Mouse (Mus musculus) telencephalon, adult 2 months (tissue): Measurements from ENCODE around the gene Pcnx2.

Experiments used
- DNase-seq: peaks from one replicate; pipeline ENCODE4 v3.0.0-alpha.2; 2011; ENCODE audit warnings: low read depth, low spot score

Pcnx2 gene

DNA sequence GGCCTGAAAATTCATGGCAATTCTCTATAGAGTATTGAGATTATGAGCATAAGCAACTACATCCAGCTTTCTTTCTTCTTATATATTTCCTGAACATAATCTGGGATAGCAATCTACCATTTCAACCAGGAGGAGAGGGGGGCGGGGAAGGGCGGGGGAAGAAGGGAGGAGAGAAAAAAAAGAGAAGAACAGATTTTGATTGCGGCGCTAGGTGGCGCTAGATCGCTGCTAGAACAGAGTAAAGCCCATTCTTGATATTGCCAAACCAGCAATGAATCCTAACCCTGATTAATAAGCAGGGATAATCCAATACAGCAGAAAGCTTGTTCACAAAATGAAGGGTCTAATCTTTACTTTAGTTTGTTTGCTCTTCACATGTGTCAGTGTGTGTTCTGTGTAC lies 782 bp upstream of the Pcnx2 start:
- peak; percentile 77 for DNase-seq

DNA sequence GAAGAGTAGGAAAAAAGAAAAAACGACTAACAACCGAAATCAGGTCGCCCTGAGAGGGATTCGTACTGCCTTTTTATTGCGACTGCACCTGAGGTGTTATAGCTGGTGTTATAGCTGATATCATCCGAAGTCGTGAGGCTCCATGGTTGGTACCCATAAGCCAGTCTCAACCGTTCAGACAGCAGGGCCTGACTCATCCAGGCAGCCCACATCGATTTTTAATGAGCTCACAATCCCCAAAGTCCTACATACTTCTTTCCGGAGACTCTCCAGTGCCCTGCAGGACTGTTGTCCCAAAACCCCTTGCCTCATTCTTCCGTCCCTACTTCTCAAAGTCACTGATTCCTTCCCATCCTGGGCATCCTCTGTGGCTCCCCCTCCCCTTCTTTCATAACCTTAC lies 729 bp downstream of the Pcnx2 start:
- no peak for DNase-seq

DNA sequence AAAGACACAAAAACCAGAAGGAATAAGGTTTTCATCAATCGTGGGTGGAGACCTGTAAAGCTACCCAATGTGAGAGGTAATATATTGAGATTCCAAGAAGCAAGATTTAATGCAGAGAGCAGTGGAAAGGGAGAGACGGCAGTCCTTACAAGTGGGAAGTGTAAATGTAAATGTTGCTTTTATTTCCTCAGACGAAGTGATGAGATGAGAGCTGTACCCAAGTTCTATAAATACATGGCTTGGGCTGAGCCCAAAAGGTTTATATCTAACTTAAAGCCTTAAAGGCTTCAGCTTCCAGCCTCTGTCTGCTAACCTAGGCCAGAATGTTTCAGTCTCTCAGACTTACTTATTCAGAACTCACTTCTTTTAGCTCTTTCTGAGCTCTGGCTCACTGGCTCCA lies 8.2 kb downstream of the Pcnx2 start:
- DNase-seq, result peak; percentile 79

DNA sequence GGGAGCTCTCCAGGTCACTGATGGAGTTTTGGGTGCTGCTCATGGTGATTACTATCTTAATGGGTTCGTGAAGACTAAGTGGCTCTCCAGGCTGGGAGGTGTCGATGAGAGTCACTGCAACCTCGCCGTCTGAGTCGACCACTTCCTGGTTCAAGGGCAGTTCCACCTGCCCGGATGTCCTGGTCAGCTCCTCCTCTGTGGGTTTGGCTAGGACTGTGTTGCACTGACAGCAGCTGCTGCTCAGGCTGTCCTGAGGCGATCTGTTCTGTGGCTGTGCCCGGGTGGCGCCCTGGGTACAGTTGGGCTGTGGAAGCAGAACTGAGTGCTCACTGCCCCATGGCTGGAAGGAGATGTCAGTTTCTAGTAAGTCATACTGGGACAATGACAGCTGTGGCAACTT lies 10.6 kb downstream of the Pcnx2 start:
- no peak for DNase-seq

DNA sequence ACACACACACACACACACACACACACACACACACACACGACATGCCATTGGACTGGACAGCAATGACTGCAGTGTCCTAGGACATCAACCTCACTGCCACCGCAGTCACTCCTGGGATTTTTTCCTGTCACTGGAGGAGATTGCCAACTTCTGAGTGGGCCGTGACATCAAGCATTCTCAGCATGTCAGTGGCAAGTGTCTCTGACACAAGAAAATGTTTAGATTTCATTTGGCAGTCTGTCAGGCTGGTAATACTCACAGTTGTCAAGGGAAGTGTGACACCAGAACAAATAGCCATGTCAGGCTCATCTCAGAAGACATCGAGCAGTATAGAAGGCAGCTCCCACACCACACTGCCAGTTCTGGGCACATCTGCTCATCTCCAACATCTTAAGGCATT lies 17.7 kb downstream of the Pcnx2 start:
- DNase-seq, result no peak

DNA sequence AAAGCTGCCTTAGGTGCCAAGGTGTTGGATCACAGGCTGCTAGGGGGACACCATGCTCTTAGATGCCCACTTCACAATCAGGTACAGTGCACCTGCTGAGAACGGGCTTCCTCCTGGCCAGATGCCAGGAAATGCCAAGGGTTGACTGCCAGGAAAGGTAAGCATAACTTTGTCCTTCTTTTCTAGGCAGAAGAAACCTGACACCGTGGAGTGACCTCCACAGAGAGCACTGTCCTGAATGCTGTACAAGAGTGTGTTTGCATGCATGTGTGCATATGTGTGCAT lies 24.9 kb downstream of the Pcnx2 start:
- DNase-seq, result no peak

DNA sequence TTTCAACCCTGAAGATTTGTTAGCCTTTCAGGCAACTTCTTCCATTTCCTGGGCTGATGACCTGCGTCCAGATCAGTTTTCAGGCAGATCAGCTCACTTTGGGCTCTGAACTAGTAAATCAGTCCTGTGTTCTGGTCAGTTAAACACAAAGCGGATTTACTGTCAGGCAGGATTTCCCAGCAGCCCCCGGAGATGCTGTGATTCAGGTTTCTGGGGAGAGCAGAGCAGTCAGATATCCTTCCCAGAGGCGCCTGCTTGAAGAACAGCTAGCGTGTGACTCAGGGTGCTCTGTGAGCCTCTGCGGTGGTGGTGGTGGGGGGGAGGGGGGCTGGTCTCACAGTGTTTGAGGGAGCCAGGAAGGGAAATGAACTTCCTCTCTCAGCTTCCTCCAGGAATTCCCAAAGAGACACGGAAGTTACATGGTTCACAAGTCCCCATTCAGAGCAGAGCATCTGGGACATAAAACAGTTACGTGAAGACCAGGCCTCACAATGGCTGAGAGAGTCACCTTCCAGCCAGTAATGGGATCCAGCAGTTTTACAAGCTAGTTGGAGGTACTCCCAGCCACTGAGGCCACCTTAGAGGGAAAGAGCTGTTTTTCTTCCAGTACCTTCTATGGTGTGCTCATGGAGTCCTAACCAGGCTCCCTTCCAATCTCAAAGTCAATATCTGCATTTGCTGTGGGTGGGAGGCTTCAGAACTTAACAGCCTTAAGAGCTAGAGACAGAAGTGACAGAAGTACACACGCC lies 25.4 kb downstream of the Pcnx2 start:
- peak; percentile 56 for DNase-seq

DNA sequence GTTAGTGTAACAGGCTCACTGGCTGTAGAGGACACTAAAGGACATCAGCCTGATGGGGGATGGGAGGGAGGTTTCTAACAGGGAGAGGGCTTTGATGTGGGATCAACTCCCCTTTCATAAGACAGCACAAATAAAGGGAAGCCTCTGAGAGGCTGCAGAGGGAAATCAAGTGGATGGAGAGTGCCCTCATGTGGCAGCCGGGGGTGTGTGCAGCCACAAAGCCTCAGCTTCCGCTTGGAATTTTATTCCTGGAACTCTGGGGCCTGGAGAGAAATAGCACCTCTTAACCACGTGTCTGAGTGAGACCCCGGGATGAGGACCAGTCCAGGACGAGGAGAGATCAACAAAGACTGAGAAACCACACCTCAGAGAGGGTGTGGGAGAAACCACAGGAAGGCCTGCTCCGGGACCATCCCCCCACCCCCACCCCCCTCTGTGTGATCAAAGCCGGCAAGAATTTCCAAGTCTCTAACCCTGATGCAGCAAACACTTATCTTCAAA lies 27.2 kb downstream of the Pcnx2 start:
- DNase-seq, result no peak

DNA sequence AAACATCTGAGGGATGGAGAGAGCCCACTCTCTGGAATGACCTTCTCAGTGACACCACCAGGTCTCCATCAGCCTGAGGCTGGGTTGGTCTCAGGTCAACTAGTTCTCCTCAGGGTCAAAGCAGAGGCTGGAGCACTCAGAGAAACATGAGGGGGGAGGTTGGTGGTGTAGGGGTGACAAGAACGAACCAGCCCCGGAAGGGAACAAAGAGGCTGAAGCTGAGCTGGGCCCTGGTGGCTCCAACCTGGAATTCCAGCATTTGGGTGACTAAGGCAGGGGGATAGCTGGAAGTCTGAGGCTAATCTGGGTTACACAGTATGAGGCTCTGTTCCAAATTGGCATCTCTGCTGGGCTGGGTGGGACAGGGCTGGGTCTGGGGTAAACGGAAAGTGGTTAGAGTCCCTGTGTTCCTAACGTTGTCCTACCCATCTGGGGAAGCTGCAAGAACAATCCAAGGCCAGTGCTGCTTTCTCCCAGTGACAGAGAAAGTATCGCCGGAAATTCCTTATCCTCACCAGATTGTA lies 27.9 kb downstream of the Pcnx2 start:
- DNase-seq, result no peak

DNA sequence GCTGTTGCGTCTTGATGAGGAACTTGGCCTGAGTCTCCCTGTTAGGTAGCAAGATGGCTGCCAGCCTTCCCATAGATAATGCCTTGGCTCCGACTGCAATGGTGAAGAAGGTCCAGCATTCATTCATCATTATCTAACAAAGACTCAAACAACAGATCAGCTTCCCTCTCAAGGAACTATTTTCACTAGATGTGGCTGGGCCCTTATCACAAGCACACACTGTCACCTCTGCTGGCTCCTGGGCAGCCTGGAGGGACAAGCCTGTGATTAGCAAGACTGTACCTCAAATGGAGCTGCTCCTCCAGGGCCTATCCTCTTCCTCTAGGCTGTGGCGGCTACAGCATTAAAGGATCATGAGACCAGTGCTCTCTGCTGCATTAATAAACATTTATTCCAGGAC lies 28.4 kb downstream of the Pcnx2 start:
- DNase-seq, result no peak

DNA sequence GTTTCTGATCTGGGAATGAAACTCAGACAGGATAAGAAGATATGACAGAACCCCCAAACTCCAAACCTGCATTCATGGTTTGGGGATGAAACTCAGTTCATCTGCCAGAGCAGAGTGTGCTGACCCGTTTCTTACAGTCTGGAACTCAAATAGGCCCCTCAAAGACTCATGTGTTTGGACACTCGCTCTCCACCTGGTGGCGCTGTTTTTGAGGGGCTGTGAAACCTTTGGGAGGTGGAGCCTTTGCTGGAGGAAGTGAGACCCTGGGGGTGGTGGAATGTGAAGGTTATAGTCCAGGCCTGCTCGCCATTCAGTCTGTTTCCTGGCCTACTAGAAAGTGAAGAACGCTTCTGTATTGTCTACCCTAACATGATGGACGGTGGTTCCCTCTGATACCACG lies 29.6 kb downstream of the Pcnx2 start:
- DNase-seq, result no peak

DNA sequence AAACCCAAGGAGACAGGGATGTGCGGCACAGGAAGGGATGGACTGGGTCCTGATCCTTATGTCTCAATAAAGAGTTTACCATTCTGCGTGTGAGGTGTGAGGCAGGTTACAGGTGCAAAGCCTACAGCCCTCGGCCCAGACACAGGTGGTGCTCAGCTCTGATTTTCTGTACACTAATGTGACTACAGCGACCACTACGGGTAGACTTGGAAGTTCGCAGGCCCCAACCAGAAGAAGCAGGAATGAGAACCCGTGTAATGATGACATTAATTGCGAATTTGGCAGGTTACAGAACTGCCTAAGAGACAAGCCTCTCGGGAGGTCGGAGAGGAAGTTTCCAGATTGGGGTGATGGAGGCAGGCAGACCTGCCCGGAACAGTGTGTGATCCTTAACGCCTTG lies 32.0 kb downstream of the Pcnx2 start:
- DNase-seq, result no peak

DNA sequence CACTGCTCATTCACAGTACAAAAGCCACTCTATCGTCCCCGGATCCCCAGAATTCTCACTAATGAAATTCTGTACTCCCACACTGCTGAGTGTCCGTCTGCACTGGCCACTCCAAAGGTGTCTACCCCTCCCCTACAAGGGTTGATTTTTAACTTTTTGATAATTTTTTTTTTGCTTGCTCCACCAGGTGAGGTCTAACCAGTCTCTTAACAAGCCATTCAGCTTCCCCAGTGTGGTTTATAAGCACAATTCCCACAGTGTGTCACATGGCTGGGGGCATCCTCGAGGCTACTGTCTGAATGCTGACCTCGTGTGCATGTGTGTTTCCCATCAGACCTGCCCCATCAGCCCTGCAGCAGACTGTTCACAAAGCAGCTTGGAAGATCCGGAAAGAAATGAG lies 40.9 kb downstream of the Pcnx2 start:
- no peak for DNase-seq

DNA sequence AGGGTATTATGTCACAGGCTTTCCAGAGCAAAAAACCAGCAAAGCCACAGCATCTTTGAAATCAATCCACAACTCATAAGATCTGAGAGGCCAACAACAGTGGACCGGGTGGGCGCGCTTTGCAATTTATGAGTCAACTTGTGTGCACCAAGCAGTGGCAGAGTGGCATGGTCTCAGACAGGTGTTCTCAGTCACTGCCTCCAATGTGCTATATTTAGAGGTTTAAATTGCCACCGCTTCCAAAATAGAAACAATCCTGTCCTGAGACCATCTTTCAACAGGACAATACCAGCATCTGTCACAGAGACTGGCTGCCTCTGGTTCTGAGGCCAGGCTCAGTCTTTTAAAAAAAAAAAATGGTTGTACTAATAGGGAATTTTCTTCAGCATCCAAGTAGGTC lies 42.0 kb downstream of the Pcnx2 start:
- DNase-seq, result no peak

DNA sequence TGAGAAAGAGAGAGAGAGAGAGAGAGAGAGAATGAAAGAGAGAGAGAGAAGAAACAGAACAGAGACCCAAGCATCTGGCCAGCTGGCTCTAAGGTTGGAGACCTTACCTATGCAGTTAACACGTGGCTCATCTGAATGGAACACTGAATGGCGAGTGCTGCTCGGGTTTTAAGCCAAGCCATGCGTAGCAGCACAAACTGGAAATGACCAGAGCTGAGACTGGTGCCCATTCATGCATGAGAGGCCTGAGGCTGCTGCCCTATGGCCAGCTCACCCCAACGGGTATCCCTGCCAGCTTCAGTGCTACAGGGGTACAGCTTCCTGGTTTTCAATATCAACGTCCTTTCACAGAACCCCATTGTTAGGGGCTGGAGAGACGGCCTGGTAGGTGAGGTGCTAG lies 43.7 kb downstream of the Pcnx2 start:
- no peak for DNase-seq

DNA sequence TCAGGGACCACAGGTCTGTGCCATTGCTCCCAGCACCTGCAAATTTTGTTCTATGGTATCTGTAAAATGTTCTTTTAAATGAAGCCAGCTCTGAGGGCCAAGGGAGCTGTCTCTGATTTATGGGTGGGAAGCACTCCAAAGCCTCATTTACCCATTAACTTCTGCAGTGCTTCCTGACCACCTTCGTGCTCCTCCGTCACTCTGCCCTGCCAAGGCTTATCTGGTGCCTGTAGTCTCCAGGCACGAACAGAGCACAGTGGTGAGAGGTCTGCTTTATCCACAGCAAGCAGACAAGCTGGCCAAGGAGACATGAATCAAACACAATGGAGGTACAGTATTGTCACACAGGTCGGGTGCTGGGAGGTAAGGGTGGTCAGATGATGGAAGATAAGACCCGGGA lies 44.8 kb downstream of the Pcnx2 start:
- no peak for DNase-seq

DNA sequence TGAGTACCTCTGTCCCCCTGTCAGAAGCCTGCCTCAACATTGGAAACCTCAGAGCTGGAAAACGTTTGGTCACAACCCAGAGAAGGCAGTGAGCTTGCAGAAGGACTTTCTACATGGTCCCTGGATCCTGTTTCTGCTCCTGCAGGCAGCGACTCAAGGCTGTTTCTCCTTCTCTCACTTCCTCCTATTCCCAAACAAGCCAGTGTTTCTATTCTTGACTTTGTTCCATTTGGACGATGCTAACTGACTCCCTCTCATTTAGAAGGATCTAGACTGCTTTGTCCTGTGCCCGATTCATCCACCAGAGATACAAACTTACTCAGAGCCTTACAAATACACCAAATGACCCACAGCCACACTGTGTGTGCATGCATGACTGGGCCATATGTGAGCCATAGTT lies 48.9 kb downstream of the Pcnx2 start:
- peak; percentile 64 for DNase-seq

DNA sequence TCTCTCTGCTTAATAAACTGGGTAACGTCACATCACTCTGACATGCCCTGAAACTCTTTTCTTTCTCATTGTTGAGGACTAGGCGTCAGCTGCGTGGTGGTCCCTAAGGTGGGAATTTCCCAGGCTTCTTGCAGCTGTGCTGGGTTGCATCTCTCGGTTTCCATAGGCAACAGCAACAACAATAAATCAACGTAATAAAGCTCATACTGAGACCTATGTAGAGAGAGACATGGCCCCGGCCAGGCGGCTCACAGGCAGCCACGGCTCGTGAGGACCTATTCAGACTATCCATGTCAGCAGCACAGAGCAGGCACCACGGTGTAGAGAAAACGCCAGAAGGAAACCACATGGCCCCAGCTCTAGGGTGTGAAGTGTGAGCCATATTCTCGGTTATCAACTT lies 50.3 kb downstream of the Pcnx2 start:
- DNase-seq, result no peak

DNA sequence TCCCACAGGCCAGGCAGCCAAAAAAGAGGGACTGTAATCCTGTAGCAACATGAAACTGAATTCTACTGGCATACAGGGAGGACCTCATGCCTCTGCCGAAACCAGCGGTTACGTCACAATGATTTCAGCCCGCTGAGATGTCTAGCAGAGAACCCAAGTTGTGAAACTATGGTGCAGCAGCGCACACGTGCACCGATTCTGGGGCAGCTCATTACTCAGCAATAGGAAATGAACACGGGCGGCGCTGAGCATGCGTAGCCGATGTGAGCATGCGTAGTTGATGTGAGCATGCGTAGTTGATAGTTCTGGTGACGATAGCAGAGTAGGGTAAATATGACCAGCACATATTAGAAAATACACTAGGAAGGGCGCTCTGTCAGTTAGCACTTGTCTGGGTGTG lies 52.8 kb downstream of the Pcnx2 start:
- DNase-seq, result no peak

DNA sequence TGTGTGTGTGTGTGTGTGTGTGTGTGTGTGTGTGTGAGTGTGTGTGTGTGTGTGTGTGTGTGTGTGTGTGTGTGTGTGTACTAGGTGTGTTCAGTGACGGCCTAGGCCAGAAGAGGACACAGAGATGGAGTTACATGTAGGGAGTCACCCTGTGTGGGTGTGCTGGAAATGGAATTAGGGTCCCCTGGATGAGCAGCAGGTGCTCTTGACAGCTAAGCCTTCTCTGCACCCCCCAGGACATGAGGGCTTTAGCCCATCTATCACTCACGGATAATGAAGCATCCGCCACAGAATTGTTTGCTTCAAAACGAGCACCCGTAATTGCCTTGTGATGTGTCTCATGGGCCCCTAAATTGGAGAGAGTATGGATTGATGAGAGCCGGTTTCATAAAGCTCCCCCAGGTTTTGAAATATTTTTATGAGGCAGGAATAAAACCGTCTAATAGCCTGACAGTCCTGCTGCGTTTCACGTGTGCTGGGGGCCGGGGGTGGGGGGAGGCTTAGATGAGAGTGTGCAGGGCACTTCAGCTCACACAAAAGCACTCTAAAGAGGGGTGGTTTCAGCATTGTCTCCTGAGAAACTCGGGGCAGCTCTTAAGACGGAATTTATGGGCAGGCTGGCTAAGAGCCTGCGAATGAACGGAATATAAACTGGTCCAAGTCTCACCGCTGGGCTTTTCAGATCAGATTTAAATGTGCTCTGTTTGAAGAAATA lies 54.8 kb downstream of the Pcnx2 start:
- no peak for DNase-seq

DNA sequence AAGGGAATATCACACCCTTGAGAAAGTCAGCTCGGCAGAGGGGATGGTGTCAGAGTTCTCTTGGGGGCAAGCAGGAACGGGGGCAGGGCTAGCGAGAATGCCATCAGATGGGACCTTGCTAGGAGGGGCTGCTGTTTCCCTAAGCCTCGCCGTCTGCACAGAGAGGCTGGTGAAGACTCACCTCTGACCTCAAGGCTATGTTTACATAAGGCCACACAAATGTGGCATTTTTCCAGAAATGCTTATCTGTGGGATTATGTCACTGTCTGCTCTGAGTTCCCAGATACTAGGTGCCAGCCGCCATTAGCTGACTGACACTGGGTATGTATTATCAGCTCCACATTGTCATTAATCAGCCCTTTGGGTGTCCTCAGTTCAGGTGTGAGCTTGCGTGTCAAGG lies 56.0 kb downstream of the Pcnx2 start:
- no peak for DNase-seq

DNA sequence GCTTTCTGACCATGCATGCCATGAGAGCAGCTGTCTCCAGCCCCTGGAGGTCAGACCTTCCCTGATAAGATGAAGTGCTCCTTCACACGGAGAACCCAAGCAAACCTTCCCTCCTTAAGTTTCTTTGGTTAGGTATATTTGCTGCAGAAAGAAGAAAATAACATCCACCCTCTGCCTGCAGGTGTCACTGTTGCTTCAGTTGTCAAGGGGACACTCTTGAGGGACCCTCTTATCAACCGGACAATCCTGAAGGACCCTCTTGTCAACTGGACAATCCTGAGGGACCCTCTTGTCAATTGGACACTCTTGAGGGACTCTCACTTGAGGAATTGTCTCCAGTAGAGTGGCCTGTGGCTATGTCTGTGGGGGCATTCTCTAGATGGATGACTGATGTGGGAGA lies 73.4 kb downstream of the Pcnx2 start:
- DNase-seq, result no peak

DNA sequence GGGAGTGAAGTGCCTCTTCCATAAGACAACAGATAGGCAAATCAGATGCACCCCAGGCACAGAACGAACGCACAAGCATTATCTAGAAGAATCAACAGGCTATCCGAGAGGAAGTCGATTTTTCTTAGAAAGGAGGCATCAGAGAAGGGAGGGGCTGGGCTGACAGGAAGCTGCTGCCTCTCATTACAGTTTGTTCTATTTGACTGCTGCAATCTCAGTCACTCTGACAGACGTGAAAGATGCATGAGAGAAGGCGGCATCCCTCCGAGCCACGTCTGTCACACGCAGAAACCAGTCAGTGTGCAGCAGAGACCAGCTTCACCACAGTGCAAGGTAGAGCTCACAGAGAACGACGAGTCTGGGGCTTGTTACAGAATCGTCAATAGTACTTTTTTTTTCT lies 74.4 kb downstream of the Pcnx2 start:
- peak; percentile 41 for DNase-seq
